Mouse (Mus musculus) natural killer cell, adult 2 months (primary cell): ENCODE measurements around the gene Bsg.

ENCODE experiments used
- DNase-seq, 2 experiments: peaks; one replicate each; pipeline ENCODE4 v3.0.0; 2022; ENCODE audit warnings: low spot score in 2 of 2

Bsg gene

DNA sequence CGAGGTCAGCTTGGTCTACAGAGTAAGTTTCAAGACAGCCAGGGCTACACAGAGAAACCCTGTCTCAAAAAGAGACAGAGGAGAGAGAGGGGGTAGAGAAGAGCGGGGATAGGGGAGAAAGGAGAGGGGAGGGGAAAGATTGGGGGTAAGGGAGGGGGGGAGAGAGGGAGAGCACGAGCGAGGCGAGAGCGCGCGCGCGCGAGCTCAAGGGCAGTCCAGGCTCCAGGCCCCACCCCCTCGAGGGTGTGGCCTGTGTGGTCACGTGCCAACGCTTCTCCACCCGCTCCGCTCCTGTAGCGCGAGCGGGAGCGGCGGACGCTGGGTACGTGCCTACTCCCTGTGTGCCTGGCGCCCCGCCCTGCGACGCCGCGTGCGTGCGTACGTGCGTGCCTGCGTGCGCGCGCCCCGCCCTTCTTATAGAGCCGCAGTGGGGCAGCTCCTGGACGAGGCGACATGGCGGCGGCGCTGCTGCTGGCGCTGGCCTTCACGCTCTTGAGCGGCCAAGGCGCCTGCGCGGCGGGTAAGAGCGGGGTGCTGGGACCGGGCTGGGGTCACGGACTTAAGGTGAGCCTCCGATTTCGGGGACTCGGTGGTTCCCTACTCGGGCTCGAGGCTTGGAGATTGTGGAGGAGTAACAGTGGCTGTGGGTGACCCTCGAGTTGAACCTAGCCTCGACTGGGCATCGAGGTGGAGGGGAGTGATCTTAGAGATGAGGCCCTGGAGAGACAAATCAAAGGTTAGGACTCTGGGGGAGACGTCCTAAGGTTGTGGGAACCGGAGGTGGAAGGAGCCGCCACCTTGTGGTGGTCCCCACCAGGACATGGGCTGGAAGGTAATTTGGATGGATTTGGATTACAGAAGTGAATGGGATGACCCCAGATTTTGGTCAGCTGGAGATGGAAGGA is at the start of gene Bsg:
Bsg (plus strand) TSS at position 427 of the 905 bp plus-strand sequence.
- peak; percentile 96 to 97 for DNase-seq

DNA sequence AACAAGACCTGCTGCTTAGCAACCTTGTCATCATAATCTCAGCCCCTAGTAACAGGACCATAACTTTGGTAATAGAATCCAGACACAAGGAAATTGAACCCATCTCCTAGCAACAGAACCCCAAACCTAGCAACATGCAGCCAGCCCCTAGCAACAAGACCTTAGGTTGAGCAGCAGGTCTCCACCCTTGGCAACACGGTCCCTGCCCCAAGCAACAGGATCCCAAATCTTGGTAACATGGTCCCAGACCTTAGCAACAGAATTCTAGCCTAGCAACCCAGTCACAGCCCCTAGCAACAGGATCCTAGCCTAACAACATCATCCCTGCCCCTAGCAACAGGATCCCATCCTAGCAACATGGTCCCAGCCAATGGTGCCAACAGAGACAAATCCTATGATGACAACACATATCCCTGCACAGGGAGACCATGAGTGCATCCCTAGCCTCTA is 49.3 kb upstream of the Bsg start:
- DNase-seq: no peak

DNA sequence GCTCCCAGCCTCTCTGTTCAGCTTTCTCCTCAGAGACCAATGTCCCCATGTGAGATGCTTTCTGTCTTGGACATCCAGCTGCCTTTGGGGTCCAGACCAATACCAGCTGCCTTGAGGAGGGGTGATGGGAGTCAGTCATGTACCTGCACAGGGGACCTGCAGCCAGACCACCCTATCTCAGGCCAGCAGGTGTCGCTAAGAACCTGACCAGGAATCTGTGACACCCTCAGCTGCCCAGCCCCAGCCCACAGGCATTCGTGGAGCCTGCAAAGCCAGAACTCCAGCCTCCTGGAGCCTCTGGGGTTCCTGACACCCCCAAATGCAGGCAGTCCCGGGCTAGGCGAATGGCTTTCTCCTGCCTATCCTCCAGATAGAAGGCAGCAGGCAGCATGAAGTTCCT is 45.5 kb upstream of the Bsg start:
- no peak for DNase-seq

DNA sequence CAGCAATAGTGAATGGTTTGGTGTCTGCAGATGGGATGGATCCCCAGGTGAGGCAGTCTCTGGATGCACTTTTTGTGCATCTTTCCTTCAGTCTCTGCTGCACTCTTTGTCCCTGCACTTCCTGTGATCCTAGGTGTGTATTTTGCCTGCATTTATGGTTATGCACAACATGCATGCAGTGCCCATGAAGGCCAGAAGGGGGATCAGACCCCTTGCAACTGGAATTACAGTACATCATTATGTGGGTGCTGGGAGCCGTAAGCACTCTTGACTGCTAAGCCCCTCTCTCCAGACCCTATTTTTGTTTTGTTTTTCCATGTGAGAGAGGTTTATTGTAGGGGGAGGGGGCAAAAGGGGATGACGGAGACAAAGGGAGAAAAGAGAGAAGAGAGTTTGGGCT is 44.0 kb upstream of the Bsg start:
- no peak for DNase-seq

DNA sequence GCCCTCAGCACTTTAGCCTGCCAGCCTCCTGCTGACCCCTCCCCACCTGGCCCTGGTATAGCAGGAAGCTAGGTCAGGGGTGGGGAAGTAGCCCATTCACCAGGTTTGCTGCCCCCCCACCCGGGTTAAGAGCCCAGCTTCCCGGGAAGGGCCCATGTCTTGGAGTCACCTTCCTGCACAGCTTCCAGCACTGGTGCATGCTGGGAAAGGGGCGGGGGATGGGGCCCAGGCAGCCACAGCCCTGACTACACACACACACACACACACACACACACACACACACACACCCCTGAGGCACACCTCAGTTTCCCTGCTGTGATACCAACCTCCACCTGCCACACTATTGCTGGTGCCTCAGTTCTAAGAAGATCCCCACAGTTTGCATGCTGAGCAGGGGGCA is 42.4 kb upstream of the Bsg start:
- DNase-seq: no peak

DNA sequence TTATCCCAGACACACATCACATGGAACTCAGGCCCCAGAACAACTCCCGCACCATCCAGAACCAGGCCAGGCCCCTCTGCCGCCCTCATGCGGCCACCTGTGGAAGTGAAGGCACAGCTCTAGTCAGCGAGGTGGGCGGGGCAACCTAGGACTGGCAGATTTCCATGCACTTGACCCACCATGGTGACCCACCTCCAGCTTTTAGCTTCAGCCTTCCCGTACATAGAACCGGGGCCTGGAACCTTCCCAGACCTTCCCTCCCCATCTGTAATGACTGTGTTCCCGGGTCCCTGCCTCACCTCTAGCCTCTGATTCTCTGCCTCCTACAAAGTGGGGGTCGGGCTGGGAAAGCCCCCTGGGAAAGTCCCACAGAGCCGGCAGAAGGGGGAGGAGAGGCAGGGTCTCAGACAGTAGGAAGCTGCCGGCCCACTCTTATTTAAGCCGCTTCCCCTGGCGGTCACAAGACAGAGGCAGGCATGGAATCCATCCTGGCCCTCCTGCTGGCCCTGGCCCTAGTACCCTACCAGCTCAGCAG is 40.1 kb upstream of the Bsg start, which contains the start of gene Madcam1:
Madcam1 (plus strand) TSS at position 429 of the 535 bp plus-strand sequence.
- peak; percentile 62 to 74 for DNase-seq

DNA sequence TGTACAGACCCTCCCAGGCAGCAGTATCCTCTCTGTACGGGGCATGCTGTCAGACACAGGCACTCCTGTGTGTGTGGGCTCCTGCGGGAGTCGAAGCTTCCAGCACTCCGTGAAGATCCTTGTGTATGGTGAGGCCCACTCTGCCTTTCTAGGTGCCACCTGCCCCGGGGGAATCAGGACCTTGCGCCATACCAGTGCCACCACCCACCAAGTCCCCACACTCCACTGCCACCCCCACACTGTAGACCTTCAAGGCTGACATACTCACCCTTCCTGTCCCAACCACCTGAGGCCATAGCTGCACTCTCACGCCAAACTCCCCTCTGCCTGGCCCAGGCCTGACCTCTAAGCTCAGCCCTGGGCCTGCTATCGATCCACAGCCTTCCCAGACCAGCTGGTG is 39.2 kb upstream of the Bsg start:
- no peak for DNase-seq

DNA sequence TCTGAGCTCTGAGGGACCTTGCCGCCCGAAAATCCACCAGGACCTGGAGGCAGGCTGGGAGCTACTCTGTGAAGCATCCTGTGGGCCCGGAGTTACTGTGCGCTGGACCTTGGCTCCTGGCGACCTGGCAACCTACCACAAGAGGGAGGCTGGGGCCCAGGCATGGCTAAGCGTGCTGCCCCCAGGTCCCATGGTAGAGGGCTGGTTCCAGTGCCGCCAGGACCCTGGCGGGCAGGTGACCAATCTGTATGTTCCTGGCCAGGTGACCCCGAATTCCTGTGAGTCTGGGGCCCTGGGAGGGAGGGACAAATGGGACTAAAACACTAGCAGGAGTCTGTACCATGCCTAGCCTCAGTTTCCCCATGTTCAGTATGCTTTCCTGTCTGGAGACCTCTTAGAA is 37.8 kb upstream of the Bsg start:
- DNase-seq: no peak

DNA sequence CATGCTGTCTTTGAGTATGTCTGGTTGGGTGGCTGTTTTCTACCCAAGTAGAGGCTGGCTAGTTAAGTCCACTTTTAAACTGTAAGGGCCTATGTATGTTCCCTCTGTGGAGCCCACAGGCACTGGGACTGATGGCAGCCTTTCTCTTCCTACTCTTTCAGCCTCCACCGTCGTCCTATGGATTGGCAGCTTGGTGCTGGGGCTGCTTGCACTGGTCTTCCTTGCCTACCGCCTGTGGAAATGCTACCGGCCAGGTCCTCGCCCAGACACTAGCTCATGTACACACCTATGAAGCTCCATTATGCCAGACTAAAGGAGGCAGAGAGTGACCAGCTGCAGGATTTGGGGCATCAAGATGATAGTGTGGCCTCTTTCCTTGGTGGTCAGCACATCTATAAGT is 36.2 kb upstream of the Bsg start:
- no peak for DNase-seq

DNA sequence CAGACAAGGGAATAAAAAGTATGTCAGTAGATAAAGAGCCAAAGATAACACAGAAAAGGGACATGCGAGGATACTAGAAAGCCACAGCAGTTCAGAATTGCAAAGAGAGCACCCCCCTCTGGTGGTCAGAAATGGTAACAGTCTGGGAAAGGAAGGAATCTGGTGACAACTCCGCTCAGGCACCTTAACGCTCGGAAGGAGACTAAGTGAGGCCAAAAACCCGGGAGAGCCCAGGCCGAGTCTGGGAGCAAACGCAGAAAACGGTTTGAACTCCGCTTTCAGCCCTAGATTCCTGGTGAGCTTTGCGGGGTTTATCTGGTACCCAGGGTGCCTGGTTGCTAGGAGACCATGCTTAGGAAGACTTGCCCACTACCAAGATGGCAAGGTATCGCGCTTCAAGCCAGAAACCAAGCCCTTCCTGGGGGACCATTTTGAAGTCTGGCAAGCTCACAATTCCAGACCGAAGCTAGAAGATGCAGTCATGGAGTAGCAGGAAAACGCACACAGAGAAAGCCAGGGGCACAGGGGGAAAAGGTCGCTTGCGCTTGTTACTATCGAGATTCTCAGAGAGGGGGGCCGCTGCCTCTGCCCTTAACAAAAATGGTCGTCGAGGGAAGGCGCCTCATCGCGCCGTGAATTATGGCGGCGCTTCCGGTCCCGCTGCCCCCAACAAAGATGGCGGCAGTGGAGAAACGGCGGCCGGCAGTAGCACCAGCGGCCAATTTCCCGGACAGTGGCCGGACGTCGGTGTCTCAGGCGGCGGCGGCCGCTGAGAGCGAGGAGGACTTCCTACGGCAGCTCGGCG is 35.3 kb upstream of the Bsg start, which contains the start of gene Tpgs1:
Tpgs1 (plus strand) TSS at position 599 of the 805 bp plus-strand sequence.
- peak; percentile 86 to 89 for DNase-seq

DNA sequence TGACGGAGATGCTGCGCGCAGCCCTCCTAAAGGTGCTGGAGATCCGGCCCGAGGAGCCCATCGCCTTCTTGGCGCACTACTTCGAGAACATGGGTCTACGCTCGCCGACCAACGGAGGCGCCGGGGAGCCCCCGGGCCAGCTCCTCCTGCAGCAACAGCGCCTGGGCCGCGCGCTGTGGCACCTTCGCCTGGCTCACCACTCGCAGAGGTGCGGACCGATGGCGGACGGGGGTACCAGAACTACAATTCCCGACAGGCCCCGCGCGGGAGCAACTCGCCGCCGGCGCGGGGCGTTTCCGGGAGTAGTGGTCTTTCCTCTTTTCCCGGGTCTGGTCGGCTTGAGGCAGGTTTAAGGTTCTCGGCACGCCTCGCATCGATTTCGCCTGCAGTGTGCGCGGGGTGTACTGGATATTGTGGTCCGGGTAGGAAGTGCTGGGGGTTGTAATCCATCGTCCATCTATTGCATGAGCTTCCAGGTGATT is 34.7 kb upstream of the Bsg start:
- DNase-seq: peak; percentile 35 to 44

DNA sequence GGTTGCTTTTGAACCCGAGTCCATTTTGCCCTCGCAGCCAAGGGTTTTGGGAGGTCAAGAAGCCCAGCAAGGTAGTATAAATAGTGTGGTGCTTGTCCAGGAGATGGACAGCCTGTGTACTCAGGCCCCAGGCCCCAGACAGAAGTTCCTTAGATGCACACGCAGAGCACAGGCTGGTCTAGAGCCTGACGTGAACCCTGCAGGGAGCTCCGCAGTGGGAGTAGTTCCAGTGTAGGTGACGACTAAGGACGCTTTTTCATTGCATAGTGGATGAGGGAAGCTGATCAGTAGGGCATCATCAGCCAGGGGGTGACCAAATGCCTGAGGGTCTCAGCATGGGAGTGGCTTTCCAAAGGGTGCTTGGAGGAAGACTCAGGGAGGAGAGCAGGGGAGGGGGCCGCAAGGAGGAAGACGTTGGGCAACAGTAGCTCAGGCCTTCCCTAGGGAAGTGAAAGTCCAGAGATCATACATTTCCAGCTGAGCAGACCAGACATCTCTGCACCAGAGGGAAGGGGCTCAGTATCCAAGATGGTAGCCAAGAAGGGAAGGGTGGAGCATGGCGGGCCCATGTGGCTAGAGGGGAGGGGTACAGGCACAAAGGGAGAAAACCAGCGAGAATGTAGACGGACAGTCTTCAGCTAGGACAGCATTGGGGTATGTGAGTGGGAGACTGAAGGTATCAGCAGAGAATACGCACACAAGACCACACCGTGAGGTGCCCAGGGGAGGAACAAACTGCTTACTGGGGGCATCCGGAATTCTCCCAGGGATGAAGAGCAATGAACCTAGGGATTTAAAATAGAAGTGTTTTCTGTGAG is 34.0 kb upstream of the Bsg start:
- DNase-seq: no peak

DNA sequence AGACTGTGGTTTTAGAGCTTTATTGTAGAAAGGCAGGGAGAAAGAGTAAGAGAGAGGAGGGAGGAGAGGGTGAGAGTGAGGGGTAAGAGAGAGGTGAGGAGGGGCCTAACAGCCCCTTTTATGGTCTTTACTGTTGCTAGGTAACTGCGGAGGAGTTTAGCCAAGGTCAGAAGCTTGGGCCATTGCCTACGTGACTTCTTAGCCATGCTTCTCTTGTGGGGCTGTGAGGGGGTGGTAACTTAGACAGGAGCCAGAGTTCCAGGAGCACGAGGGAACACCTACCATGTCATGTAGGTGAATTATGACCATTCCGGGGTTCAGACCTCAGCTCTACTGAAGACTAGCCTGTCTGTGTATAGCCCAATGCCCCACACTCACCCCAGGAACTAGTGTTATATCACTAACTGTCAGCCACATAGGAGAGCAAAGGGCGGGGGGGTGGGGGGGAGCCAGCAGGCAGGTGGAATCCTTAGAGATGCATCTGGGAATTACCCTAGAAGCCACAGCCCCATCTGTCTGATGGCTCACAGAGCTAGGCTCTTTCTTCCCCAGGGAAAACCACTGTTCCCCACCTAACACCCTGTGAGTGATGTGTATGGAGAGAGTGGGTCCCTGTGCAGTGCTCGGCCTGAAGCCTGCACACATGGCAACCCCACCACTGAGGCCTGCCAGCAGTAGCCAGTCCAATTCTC is 32.7 kb upstream of the Bsg start:
- no peak for DNase-seq

DNA sequence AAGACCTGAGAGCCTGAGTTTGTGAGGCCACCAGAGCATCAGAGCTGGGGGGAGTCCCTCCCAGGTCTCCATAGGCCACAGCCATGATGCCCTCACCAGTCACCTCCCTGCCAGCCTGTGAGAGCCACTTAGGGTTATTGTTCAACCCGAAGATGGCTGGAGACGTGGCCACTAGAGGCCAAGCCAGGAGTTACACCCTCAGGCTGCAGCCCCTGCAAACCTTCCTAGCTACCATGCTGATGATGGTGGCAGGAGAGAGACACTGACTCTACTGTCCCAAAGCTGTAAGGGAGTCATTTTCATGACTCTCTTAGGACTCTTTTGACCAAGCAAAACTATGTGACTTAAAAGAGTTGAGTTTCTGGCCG is 32.2 kb upstream of the Bsg start:
- DNase-seq: no peak

DNA sequence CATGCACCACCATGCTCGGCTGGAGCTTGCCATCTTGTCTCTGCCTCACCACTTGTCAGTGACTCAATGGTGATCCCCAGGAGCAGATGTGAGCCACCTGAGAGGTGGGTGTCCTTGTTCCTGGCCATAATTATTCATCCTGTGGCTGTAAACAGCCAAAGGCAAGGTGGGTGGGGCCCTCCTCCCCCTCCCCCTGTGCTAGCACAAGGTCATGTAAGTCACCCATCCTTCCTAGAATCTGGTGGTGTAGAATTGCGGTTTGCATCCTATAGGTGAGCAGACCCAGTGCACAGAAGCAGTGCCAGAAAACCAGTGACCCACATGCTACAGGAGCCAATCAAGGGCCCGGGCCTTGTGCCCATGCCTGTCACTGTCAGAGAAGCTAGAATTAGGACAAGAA is 31.2 kb upstream of the Bsg start:
- DNase-seq: no peak

DNA sequence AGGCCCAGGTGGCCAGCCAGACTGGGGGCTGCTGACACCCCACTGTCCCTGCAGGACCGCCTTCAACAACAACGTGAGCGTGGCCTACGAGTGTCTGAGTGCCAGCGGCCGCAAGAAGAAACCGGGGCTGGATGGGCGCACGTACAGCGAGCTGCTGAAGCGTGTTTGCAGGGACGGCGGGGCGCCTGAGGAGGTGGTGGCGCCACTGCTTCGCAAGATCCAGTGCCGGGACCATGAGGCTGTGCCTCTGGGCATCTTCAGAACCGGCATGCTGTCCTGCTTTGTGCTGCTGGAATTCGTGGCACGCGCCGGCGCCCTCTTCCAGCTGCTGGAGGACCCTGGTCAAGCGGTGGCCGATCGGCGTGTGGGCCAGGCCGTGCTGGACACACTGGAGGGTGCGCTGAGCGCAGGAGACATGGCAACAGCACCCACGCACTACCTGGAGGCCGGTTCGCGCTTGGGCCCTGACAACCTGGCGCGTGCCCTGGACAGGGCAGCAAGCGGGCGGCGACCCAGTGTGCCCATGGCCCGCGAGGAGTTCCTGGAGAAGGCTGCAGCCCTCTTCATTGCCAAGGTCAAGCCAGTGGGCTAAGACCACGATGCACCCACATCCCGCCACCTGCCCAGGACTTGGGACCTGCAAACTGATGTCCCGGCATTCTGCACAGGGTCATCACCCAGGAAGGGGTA is 28.8 kb upstream of the Bsg start:
- DNase-seq: no peak

DNA sequence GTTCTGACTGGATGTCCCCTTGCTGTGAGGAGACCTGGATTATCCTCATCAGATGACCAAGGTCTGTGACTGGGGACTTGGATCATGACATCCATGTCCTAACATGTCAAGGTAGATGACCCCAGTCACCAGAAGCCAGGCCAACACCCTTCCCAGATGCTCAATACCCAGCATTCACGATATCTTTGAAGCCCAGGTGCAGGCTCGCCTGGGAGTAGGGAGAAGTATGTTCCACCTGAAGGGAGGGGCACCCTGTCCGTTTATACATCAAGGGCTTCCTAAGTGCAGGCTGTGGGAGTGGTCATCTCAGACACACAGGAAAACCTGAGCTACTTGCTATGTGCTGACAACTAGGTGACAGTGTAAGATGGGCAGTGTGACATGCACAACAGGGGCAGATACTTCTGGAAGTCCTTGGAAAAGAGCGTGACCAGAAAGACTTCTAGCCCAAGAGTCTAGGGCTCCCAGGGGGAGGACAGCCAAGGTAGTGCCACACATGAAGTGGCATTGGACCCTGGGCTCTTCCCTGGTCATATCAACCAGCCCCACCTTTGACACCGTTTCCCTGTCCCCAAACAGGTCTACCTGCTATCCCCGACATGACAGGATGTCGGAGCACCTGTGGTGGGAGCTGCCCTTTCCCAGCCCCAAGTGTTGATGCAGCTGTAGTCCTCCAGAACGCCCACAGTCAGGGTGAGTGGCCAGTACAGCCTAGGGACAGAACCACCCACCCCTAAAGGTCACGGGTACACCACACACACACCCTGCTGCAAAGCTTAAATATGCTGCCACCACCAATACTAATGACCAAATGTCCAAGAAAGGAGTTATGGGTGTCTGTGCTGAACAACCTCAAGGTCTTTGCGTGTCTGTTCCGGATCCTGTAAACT is 23.4 kb upstream of the Bsg start:
- DNase-seq: no peak

DNA sequence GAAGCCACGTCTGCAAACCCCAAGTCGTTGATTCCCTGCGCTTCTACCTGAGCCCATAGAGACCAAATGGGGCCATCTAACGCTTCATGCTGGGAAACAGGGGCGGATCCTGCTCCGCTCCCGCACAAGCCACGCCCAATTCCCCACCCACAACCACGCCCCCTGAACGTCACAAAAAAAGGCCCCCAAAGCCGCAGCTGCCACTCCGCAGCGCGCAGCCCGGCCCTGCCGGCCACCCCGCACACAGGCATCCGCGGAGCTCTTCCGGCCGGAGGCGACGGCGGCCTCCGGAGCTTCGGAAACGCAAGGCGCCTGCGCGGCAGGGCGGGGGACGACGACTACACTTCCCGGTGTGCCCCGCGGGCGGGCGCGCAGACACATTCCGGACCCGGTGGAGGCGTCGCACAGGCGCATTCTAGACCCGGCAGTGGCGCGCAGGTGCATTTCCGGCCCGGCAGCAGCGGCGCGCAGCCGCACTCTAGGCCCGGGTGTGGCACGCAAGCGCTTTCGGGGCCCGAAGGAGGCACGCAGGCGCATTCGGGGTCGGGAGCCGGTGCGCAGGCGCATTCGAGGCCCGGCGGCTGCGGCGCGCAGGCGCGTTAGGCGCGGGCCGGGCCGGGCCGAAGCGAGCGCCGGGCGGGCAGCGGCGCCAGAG is 22.6 kb upstream of the Bsg start, which contains the start of gene Cdc34:
Cdc34 (plus strand) TSS at position 605 of the 655 bp plus-strand sequence.
- DNase-seq: peak; percentile 98 to 99

DNA sequence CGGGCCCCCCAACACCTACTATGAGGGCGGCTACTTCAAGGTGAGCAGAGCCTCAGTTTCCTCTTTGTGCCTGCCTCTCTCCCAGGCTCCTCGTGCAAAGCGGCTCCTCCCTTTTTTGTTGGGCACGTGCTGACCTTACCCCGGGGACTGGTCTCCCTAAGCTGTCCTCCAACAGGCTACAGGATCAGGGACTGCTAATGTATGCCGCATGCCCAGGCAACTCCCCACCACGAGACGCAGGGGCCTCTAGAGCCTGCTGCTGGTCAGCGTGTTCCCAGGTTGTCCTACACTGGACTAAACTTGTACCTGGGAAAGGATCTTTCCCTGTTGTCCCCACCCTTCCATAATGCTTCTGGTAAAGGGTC is 21.8 kb upstream of the Bsg start:
- no peak for DNase-seq
